Mouse (Mus musculus): ENCODE results near the gene Peli2. TPM values are rescaled to one million over a fixed set of nuclear protein-coding genes. Genes with fewer than 3 reads are reported as not detected.

Peli2 gene
- total RNA-seq, 1 experiment: 1.6 TPM

GRCm38 (mm10) chr14:48278291-48278690, 157.7 kb downstream of the Peli2 start:
- in situ Hi-C loops (cut with MboI; ENCODE audit: low sequenced_read_pairs in 2 of 2, unreplicated experiment in 2 of 2): no loop called here
- no peak for DNase-seq (ENCODE audit: low read depth, low spot score)
- H3K9me3 ChIP-seq (ENCODE audit: control insufficient read depth, insufficient read depth, low read depth, low read length): no peaks in the 10 kb centered on the region
- TF ChIP-seq ZC3H11A (IDR thresholded peaks at IDR 0.05; ENCODE audit: borderline replicate concordance, low read depth, low read length) (no peak), ZNF384 (IDR thresholded peaks at IDR 0.05; ENCODE audit: low read depth, low read length) (no peak), HCFC1 (IDR thresholded peaks at IDR 0.05; ENCODE audit: borderline replicate concordance, insufficient read depth, low read length) (no peak), CHD2 (IDR thresholded peaks at IDR 0.05; ENCODE audit: low read depth, low read length) (no peak), MAFK (IDR thresholded peaks at IDR 0.05; ENCODE audit: insufficient read depth, low read depth, low read length) (no peak)
- no peaks in the 10 kb centered on the region for H3K36me3 ChIP-seq (ENCODE audit: control insufficient read depth, insufficient read depth, low read length, poor library complexity, severe bottlenecking)
- no peak overlapping the region for H3K4me3 ChIP-seq (ENCODE audit: insufficient read depth in 1 of 2, low read depth in 1 of 2, low read length in 2 of 2, poor library complexity in 1 of 2, severe bottlenecking in 1 of 2)
- no peak overlapping the region for H3K9ac ChIP-seq (ENCODE audit: insufficient read depth, low read depth, low read length, poor library complexity, severe bottlenecking)
- H3K27ac ChIP-seq (ENCODE audit: insufficient read depth, low read depth, low read length, poor library complexity, severe bottlenecking): no peak overlapping the region
- no peaks in the 10 kb centered on the region for H3K4me1 ChIP-seq (ENCODE audit: control insufficient read depth in 2 of 2, insufficient read depth in 2 of 2, low read length in 2 of 2, poor library complexity in 1 of 2)

DNA sequence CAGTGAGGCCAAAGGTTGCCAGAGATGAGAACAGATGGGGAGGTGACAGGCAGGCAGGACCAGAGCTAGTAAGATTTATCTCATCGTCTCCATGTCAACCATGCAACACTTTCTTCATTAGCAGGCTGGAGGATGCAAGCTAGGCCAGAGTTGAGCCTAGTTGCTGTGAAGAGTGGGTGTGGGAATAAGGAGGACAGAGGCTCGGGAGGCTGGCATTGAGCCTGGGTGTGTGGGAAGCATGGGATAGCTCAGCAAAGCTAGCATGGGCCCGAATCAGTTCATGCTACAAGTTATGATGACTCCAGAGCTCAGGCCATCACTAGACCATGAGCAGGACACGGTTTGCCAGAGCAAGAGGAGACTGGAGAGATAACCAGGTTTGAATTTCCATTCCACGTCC, 166.3 kb downstream of the Peli2 start:
- in situ Hi-C loops (cut with MboI; ENCODE audit: low sequenced_read_pairs in 2 of 2, unreplicated experiment in 2 of 2): no loop called here
- Histone ChIP-seq H3K4me3 (ENCODE audit: insufficient read depth in 1 of 2, low read depth in 1 of 2, low read length in 2 of 2, poor library complexity in 1 of 2, severe bottlenecking in 1 of 2) (no peak overlapping the region), H3K9me3 (ENCODE audit: control insufficient read depth, insufficient read depth, low read depth, low read length) (no peaks in the 10 kb centered on the region), H3K27ac (ENCODE audit: insufficient read depth, low read depth, low read length, poor library complexity, severe bottlenecking) (no peak overlapping the region), H3K36me3 (ENCODE audit: control insufficient read depth, insufficient read depth, low read length, poor library complexity, severe bottlenecking) (no peaks in the 10 kb centered on the region), H3K4me1 (ENCODE audit: control insufficient read depth in 2 of 2, insufficient read depth in 2 of 2, low read length in 2 of 2, poor library complexity in 1 of 2) (no peaks in the 10 kb centered on the region), H3K9ac (ENCODE audit: insufficient read depth, low read depth, low read length, poor library complexity, severe bottlenecking) (no peak overlapping the region)
- no peak for DNase-seq (ENCODE audit: low read depth, low spot score)
- no peak for TF ChIP-seq HCFC1 (IDR thresholded peaks at IDR 0.05; ENCODE audit: borderline replicate concordance, insufficient read depth, low read length)
- no peak for TF ChIP-seq MAFK (IDR thresholded peaks at IDR 0.05; ENCODE audit: insufficient read depth, low read depth, low read length)
- no peak for TF ChIP-seq ZC3H11A (IDR thresholded peaks at IDR 0.05; ENCODE audit: borderline replicate concordance, low read depth, low read length)
- TF ChIP-seq CHD2 (IDR thresholded peaks at IDR 0.05; ENCODE audit: low read depth, low read length): no peak
- no peak for TF ChIP-seq ZNF384 (IDR thresholded peaks at IDR 0.05; ENCODE audit: low read depth, low read length)

- TF ChIP-seq MAFK (IDR thresholded peaks at IDR 0.05; ENCODE audit: insufficient read depth, low read depth, low read length): no peak
- TF ChIP-seq ZC3H11A (IDR thresholded peaks at IDR 0.05; ENCODE audit: borderline replicate concordance, low read depth, low read length): no peak
- no peak overlapping the region for H3K4me3 ChIP-seq (ENCODE audit: insufficient read depth in 1 of 2, low read depth in 1 of 2, low read length in 2 of 2, poor library complexity in 1 of 2, severe bottlenecking in 1 of 2)
- no peaks in the 10 kb centered on the region for H3K9me3 ChIP-seq (ENCODE audit: control insufficient read depth, insufficient read depth, low read depth, low read length)
- in situ Hi-C loops (cut with MboI; ENCODE audit: low sequenced_read_pairs in 2 of 2, unreplicated experiment in 2 of 2): no loop called here
- H3K9ac ChIP-seq (ENCODE audit: insufficient read depth, low read depth, low read length, poor library complexity, severe bottlenecking): no peak overlapping the region
- no peaks in the 10 kb centered on the region for H3K36me3 ChIP-seq (ENCODE audit: control insufficient read depth, insufficient read depth, low read length, poor library complexity, severe bottlenecking)
- no peaks in the 10 kb centered on the region for H3K4me1 ChIP-seq (ENCODE audit: control insufficient read depth in 2 of 2, insufficient read depth in 2 of 2, low read length in 2 of 2, poor library complexity in 1 of 2)
- DNase-seq (ENCODE audit: low read depth, low spot score): no peak
- no peak overlapping the region for H3K27ac ChIP-seq (ENCODE audit: insufficient read depth, low read depth, low read length, poor library complexity, severe bottlenecking)
Measured at GRCm38 (mm10) chr14:48287581-48287980, 167.0 kb downstream of the Peli2 start.

DNA sequence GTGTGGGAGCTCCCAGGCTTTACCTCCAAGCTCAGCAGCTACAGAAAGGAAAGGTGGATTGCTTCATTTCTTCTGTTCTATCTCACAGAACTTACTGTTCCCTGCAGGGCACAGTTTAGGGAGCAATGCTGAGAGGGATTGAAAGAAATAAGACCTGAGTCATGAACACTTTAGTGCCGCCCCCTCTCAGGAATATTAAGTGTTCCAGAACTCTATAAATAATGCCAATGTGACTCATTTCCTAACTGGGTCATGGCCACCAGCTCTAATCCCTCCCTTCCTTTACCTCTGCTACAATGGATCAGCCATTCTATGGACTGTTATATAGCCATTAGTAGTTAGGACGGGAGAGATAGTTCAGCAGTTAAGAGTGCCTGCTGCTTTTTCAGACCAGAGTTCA, 168.0 kb downstream of the Peli2 start:
- in situ Hi-C loops (cut with MboI; ENCODE audit: low sequenced_read_pairs in 2 of 2, unreplicated experiment in 2 of 2): no loop called here
- no peak for DNase-seq (ENCODE audit: low read depth, low spot score)
- H3K9ac ChIP-seq (ENCODE audit: insufficient read depth, low read depth, low read length, poor library complexity, severe bottlenecking): no peak overlapping the region
- no peaks in the 10 kb centered on the region for H3K36me3 ChIP-seq (ENCODE audit: control insufficient read depth, insufficient read depth, low read length, poor library complexity, severe bottlenecking)
- no peak overlapping the region for H3K4me3 ChIP-seq (ENCODE audit: insufficient read depth in 1 of 2, low read depth in 1 of 2, low read length in 2 of 2, poor library complexity in 1 of 2, severe bottlenecking in 1 of 2)
- H3K4me1 ChIP-seq (ENCODE audit: control insufficient read depth in 2 of 2, insufficient read depth in 2 of 2, low read length in 2 of 2, poor library complexity in 1 of 2): no peaks in the 10 kb centered on the region
- no peaks in the 10 kb centered on the region for H3K9me3 ChIP-seq (ENCODE audit: control insufficient read depth, insufficient read depth, low read depth, low read length)
- no peak overlapping the region for H3K27ac ChIP-seq (ENCODE audit: insufficient read depth, low read depth, low read length, poor library complexity, severe bottlenecking)
- TF ChIP-seq MAFK (IDR thresholded peaks at IDR 0.05; ENCODE audit: insufficient read depth, low read depth, low read length): no peak
- no peak for TF ChIP-seq ZC3H11A (IDR thresholded peaks at IDR 0.05; ENCODE audit: borderline replicate concordance, low read depth, low read length)
- no peak for TF ChIP-seq HCFC1 (IDR thresholded peaks at IDR 0.05; ENCODE audit: borderline replicate concordance, insufficient read depth, low read length)
- TF ChIP-seq CHD2 (IDR thresholded peaks at IDR 0.05; ENCODE audit: low read depth, low read length): no peak
- TF ChIP-seq ZNF384 (IDR thresholded peaks at IDR 0.05; ENCODE audit: low read depth, low read length): no peak

Data from ES-E14 (cell line).